Mouse (Mus musculus): Measurements from ENCODE around the gene Cd86.

The Cd86 gene

DNA sequence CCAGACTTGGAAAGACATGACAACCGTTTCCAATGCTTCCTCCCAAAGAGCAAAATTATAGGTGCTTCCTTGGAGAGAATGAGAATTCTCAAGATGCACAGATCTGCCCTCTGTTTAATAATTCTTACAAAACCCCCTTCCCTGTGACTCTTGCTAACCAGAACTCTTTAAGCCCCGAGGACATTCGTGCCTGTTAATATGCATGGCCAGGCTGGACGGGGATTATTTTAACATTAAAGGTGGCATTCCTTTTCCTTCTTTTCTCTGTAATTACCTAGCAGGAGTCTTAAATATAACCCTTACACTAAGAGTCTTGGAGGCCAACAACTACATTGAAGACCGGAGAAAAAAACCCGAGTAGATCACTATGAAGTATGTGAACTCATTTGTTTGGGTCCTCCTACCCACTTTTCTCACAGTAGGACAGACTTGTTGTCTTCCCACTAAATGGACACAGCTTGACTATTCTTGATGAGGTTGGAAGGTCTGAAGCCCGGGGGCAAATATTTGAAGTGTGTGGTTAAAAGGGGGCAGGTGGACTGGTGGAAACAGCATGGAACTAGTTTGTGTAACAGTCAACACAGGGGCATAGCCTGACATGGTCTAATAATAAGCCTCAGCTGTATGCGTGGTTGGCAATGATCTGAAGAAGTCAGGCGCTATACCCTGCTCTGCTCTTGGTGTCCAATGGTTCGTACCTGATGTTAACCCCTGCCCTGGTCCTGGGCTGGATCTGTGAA, 69.0 kb downstream of the Cd86 start:
- no peak for DNase-seq

DNA sequence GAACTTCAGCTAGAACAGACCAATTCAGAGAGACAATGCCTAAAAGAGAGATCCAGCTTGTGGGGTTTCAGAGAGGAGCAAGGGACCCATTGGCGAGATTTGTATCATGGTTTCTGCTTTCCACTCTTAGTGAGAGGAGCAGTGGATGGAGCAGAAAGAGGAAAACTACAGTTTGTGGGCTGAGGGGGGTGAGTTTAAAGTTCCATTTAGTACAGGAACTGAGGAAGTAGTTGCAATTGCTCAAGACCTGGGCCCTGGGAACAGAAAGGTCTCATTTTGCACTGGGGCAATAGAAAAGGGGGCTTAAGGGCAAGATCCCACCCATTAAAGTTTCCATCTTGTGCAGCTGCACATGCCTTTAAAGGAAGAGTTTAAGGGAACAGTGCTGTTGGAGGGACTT, 76.0 kb downstream of the Cd86 start:
- DNase-seq, result no peak

DNA sequence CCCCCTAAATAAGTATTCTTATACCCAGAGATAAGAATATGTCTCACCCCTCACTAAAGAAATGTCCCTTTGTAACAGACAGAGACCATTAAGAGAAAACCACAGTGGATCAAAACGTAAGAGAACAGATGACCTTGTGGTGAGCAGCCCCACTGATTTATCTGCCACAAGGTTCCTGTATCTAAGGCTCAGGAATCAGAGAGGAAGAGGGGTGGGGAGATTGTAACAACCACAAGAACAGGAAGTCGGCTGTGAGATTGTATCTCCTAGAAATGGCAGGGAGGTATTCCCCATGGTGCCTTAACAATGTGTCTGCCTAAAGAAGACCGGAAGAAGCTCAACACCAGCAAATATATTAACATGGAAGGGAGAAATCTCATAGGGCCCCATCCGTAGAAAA, 77.9 kb downstream of the Cd86 start:
- DNase-seq, result no peak

DNA sequence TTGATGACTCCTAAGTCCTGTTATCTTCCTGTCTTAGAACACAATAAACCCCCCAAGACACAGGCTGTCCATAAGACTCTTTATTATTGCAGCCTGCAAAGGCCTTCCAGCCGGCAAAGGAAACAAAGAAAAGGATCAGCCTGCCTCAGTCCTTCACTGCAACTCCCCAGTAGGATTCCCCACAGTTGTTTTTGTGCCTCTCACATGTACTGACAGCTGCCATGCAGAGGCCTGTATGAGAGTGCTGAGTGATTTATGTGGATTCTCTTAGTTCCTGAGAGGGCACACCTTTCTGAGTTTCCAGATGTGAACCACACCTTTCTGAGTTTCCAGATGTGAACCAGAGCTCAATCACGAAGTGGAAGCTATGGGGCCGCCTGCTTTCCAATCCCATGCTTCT, 83.8 kb downstream of the Cd86 start:
- no peak for DNase-seq

DNA sequence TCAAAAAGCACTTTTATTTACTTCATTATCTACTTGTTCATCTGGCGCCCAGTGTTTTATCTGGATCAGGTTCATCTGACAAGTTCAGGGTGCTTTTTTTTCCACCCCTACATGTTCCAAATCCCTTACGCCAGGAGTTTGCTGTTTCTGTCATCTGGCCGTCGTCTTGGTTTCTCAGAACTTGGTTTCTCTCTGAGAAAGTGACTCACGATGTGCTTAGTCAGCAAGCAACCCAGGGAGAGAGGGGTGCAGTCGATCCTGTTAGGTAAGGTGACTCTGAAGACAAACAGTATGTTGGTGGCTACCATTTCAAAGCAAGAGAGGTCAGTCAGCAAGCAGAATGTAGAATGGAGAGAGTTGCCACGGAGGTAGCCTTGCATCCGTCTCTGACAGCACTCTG, 93.9 kb downstream of the Cd86 start:
- no peak for DNase-seq

DNA sequence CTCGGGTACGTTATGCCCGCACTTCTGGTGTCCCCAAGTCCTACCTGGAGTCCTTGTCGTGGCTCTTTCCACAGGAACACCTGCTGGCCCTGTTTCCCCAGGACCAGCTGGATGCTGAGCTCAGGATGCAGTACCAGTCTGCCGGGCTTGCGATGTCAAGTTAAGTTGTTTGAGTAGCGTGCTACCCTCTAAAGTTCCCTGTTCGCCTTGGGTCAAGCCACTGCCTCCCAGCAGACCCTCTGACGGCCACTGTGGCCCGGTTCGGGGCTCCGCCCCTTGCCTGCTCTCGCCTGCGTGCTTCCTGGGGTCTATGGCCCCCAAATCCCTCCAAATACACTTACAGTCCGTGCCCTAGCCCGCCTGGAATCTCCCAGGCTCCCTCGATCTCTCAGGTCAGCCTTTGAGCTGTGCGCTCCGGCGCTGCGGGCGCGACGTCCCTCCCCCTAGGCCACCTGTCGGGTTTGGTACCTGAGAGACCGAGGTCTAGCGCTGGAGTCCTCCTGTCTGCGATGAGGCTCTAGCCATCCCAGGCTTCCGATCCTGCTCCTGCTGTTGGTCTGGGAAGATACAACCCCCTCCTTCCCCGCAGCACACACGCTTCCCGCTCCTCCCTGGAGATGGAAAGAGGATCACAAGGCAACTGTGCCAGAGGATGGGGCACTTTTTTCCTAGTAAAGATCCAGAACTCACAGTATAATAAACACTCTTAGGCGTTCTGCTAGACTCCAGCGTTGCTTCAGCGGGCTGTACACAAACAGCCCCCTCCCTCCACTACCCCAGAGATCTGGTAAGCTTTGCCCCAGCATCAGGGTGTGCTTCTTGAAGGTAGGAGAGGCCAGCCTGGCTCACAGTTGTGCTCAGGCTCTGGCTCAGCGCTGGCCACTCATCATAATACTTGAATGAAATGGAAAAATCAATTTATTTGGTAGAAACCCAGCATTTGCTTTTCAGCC, 104.2 kb downstream of the Cd86 start, which contains the start of gene Casr:
Casr (minus strand) TSS at position 756 of the 953 bp plus-strand sequence.
- no peak for DNase-seq

DNA sequence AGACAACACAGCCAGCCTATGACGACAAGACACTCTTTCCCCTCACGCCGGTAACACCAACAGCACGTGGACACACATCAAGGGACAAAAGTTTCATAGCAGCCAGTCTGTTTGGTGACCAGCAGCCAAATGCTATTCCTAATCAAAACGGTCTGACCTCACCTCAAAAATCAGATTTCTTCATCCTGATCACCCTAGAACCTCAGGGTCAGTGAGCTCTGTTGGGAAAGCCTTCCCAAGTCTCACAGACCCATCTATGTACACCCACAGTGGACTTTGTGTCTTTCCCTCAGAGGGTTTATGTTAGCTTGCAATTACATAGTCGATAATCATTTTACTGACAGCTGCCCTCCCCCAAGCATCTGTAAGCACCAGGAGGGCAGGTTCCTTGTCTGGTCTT, 106.3 kb downstream of the Cd86 start:
- no peak for DNase-seq

DNA sequence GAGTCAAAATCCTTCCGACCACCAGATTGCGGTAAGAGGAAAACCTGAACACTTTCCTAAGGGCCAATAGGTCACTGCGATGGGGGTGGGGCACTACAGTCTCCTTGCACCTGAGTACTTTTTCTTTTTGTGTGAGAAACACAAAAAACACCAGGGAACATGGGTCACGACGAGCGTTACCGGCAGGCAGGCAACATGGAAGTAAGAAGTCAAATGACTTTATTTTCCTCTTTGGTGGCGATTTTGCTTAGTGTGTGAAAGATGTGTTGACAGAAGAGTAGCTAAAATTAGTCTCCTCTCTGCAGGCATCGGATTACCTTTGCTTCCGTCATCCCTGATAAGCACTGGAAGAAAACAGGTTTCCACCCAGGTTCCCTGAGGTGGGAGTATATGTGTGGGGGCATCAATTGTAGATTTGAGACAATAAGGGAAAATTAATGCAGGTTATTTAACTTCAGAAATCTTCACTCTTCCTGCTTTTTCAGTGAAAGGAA, 110.2 kb downstream of the Cd86 start:
- no peak for DNase-seq

Measured in lung, postnatal 14 days (tissue).